In the genomic region with DNA sequence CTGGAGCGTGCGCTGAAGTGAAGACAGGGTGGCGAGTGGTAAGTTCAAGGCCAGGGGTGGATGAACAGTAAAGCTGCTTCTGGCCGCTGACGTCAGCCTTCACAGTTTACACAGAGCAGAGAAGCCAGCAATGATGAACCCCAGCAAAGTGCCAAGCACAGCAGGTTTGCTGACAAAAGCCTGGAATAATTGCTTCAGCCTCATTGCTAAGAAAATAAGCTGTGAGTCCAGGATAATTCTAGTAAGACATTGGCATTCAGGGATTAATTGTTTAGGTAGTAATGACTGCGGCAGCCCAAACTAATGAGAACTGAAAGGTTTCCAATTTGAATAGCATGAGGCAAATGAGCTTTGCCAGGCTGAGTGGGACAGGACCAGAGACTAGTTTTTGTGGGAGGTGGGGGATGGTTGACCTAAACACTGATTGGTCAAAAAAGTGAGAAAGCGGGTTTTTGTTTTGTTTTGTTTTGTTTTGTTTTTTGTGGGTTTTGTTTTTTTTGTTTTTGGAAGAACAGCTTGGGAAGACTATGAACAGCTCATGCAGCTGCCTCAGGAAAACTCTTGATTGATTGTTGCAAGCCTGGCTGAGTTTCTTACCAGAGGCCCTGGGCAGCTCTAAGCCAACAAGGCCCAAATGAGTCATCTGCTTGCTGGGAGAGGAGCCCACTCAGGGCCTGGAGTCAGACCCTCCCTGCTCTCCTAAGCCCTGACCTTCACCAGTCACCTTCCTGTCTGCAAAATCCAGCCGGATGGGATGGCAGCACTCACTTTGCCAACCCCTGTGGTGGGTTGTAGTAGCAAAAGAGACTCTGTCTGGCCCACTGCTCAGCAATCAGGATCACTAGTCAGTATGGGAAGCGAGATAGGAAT, we compare ENCODE assay signal across 10 mouse cellular contexts. TPM values are rescaled to one million over a fixed set of nuclear protein-coding genes. Genes with fewer than 3 reads are reported as not detected.
DNase-seq lines count a peak whose midpoint lies in the region; ATAC-seq and TF ChIP-seq lines count a peak whose summit lies in the region.
"Had no signal": no experiment of that assay in that cellular context is flagged by ENCODE, and none has a peak within 500 bp of the region (broad histone marks: within the 10 kb centered on the region; RNA-seq: fewer than 3 reads in every experiment).

No protein-coding gene starts in this region.

- H3K4me3 ChIP-seq in liver, adult 2 months (ENCODE audit: insufficient read depth, low read depth, low read length) = no peak overlapping the region
- no peak overlapping the region for H3K4me3 ChIP-seq in forebrain, embryonic 15.5 days
- no peak overlapping the region for H3K4me3 ChIP-seq in midbrain, embryonic 14.5 days (replicated peaks; ENCODE audit: low read depth, low read length)

- no peaks in the 10 kb centered on the region for H3K36me3 ChIP-seq in liver, adult 2 months (ENCODE audit: control insufficient read depth, insufficient read depth, low read length)
- no peaks in the 10 kb centered on the region for H3K36me3 ChIP-seq in forebrain, embryonic 15.5 days
- no peaks in the 10 kb centered on the region for H3K36me3 ChIP-seq in midbrain, embryonic 14.5 days (ENCODE audit: control insufficient read depth, insufficient read depth, low read length)

- no peak for TF ChIP-seq CTCF in liver, adult 2 months (IDR thresholded peaks at IDR 0.05; ENCODE audit: low read depth, low read length)

- no peaks in the 10 kb centered on the region for H3K27me3 ChIP-seq in liver, adult 2 months (ENCODE audit: control insufficient read depth, insufficient read depth, low read length)
- no peaks in the 10 kb centered on the region for H3K27me3 ChIP-seq in forebrain, embryonic 15.5 days
- H3K27me3 ChIP-seq in midbrain, embryonic 14.5 days (ENCODE audit: control insufficient read depth, insufficient read depth, low read length) = no peaks in the 10 kb centered on the region

- DNase-seq in adrenal gland, adult (ENCODE audit: inconsistent age in 2 of 2, low spot score in 1 of 2) = peak; percentile 76 to 86
- DNase-seq in adrenal gland, postnatal 4 days (ENCODE audit: low spot score in 2 of 2) = no peak
- peak; percentile 47 for DNase-seq in liver, adult 2 months (ENCODE audit: extremely low read depth, low read depth, low spot score)
- no peak for DNase-seq in liver
- DNase-seq in midbrain, embryonic 14.5 days = peak; percentile 42
- no peak for DNase-seq in urinary bladder, postnatal 25 days (ENCODE audit: low spot score)
- DNase-seq in spleen, adult 12 weeks (ENCODE audit: low spot score) = no peak

- H3K4me2 ChIP-seq in forebrain, embryonic 15.5 days (replicated peaks) = no peak overlapping the region
- H3K4me2 ChIP-seq in midbrain, embryonic 14.5 days (ENCODE audit: low read length) = no peak overlapping the region

- H3K79me2 ChIP-seq in liver, adult 2 months (ENCODE audit: control insufficient read depth, insufficient read depth, low read length) = no peaks in the 10 kb centered on the region

- no peaks in the 10 kb centered on the region for H3K9me3 ChIP-seq in forebrain, embryonic 15.5 days
- H3K9me3 ChIP-seq in midbrain, embryonic 14.5 days (ENCODE audit: control insufficient read depth, low read length) = no peaks in the 10 kb centered on the region

- TF ChIP-seq POLR2A in liver, adult 2 months (IDR thresholded peaks at IDR 0.05; ENCODE audit: extremely low read depth, insufficient read depth, low read length) = no peak

- peak; percentile 94 for ATAC-seq in forebrain, embryonic 15.5 days (replicated peaks)
- ATAC-seq in midbrain, embryonic 14.5 days (ENCODE audit: low FRiP score, low TSS enrichment) = 0 out of 2 replicates have a peak, but pooled peaks have one; percentile 34

- no peak overlapping the region for H3K27ac ChIP-seq in liver, adult 2 months (replicated peaks; ENCODE audit: insufficient read depth, low read depth, low read length)
- H3K27ac ChIP-seq in forebrain, embryonic 15.5 days (replicated peaks) = peak overlapping the region; percentile 87
- H3K27ac ChIP-seq in midbrain, embryonic 14.5 days (replicated peaks; ENCODE audit: low read depth, low read length) = no peak overlapping the region

- H3K9ac ChIP-seq in liver, adult 2 months (ENCODE audit: low read depth, low read length) = no peak overlapping the region
- no peak overlapping the region for H3K9ac ChIP-seq in forebrain, embryonic 15.5 days (replicated peaks)
- no peak overlapping the region for H3K9ac ChIP-seq in midbrain, embryonic 14.5 days (replicated peaks; ENCODE audit: low read length)

- no peaks in the 10 kb centered on the region for H3K4me1 ChIP-seq in liver, adult 2 months (ENCODE audit: control insufficient read depth, insufficient read depth, low read length)
- H3K4me1 ChIP-seq in forebrain, embryonic 15.5 days = peaks cover 23% of the 10 kb centered on the region
- peaks cover 3% of the 10 kb centered on the region; the same call in 1 of the 2 replicates for H3K4me1 ChIP-seq in midbrain, embryonic 14.5 days (ENCODE audit: control insufficient read depth, insufficient read depth, low read length)

- 68% methylated on average over 9 of the region's 9 CpGs for WGBS in liver, adult 2 months
- 11% methylated on average over 9 of the region's 9 CpGs for WGBS in forebrain, embryonic 15.5 days
- WGBS in midbrain, embryonic 14.5 days = 64% methylated on average over 9 of the region's 9 CpGs

RNA-seq across cellular contexts. Expression of a gene that starts 17.5 kb away (rescaled TPM):
- total RNA-seq in adrenal gland, postnatal 4 days (2021) = under 1 TPM; 0.62 to 0.87 TPM
- not detected in 2 replicates for total RNA-seq in liver, adult 2 months (2014; rRNA removed)
- polyA plus RNA-seq in liver, adult 2 months (2012; rRNA removed) = not detected in 2 replicates
- 3.8 and 5.2 TPM in 2 replicates for polyA plus RNA-seq in forebrain, embryonic 15.5 days (2015; fragmentation: Nextera tagmentation; extraction: Ambion mirVana)
- 2.6 and 5.6 TPM in 2 replicates for polyA plus RNA-seq in midbrain, embryonic 14.5 days (2014; fragmentation: Nextera tagmentation; extraction: Ambion mirVana)
- total RNA-seq: megakaryocyte-erythroid progenitor cell, adult 5-6 weeks had no signal
- polyA plus RNA-seq: heart, embryonic 14.5 days had no signal

Comparison
In these comparisons a context has a peak if more than half of its experiments do, and no peak if none do; other contexts are left out.
1. DNase-seq: peak in adrenal gland, adult (2 of 2), liver, adult 2 months (single experiment) and midbrain, embryonic 14.5 days (single experiment); none in adrenal gland, postnatal 4 days (0 of 2), liver (single experiment), urinary bladder, postnatal 25 days (single experiment) and spleen, adult 12 weeks (single experiment).